Mouse (Mus musculus): ENCODE data around the gene Dcps. TPM values are rescaled to one million over a fixed set of nuclear protein-coding genes. Genes with fewer than 3 reads are reported as not detected.
A peak's percentile ranks its signal among the peaks of the same experiment; 100 is the strongest.

Dcps gene
- polyA plus RNA-seq, 1 experiment from 2014 or later, result 104 TPM

- WGBS, result 90% methylated on average over 10 of the region's 10 CpGs
- DNase-seq (ENCODE audit: low spot score) (no peak), ATAC-seq (replicated peaks; ENCODE audit: low FRiP score) (no peak)
- Histone ChIP-seq H3K27ac (ENCODE audit: low read depth, low read length) (no peak overlapping the region), H3K4me1 (replicated peaks; ENCODE audit: control insufficient read depth, insufficient read depth, low read length) (no peaks in the 10 kb centered on the region), H3K36me3 (ENCODE audit: control insufficient read depth, insufficient read depth, low read length) (no peaks in the 10 kb centered on the region), H3K9ac (ENCODE audit: low read length) (no peak overlapping the region), H3K4me2 (ENCODE audit: low read depth, low read length, severe bottlenecking) (no peak overlapping the region), H3K27me3 (ENCODE audit: control insufficient read depth, insufficient read depth, low read length) (no peaks in the 10 kb centered on the region), H3K9me3 (ENCODE audit: control insufficient read depth, low read length) (no peaks in the 10 kb centered on the region), H3K4me3 (ENCODE audit: low read depth, low read length) (no peak overlapping the region)
Measured at GRCm38 (mm10) chr9:35187351-35187903, 11.6 kb upstream of the Dcps start.

GRCm38 (mm10) chr9:35186430-35186829 is 10.6 kb upstream of the Dcps start:
- no peaks in the 10 kb centered on the region for H3K4me1 ChIP-seq (replicated peaks; ENCODE audit: control insufficient read depth, insufficient read depth, low read length)
- H3K9ac ChIP-seq (ENCODE audit: low read length), result no peak overlapping the region
- ATAC-seq (replicated peaks; ENCODE audit: low FRiP score) (no peak), DNase-seq (ENCODE audit: low spot score) (no peak)
- no peak overlapping the region for H3K4me3 ChIP-seq (ENCODE audit: low read depth, low read length)
- H3K36me3 ChIP-seq (ENCODE audit: control insufficient read depth, insufficient read depth, low read length), result no peaks in the 10 kb centered on the region
- H3K4me2 ChIP-seq (ENCODE audit: low read depth, low read length, severe bottlenecking), result no peak overlapping the region
- H3K27ac ChIP-seq (ENCODE audit: low read depth, low read length), result no peak overlapping the region
- H3K27me3 ChIP-seq (ENCODE audit: control insufficient read depth, insufficient read depth, low read length), result no peaks in the 10 kb centered on the region
- WGBS, result 80% methylated on average over 4 of the region's 4 CpGs
- H3K9me3 ChIP-seq (ENCODE audit: control insufficient read depth, low read length), result no peaks in the 10 kb centered on the region

- no peak overlapping the region for H3K4me3 ChIP-seq (ENCODE audit: low read depth, low read length)
- H3K27me3 ChIP-seq (ENCODE audit: control insufficient read depth, insufficient read depth, low read length), result no peaks in the 10 kb centered on the region
- H3K4me2 ChIP-seq (ENCODE audit: low read depth, low read length, severe bottlenecking), result no peak overlapping the region
- no peaks in the 10 kb centered on the region for H3K9me3 ChIP-seq (ENCODE audit: control insufficient read depth, low read length)
- WGBS, result 72% methylated on average over 5 of the region's 5 CpGs
- no peak overlapping the region for H3K9ac ChIP-seq (ENCODE audit: low read length)
- no peak for DNase-seq (ENCODE audit: low spot score)
- no peak for ATAC-seq (replicated peaks; ENCODE audit: low FRiP score)
- H3K27ac ChIP-seq (ENCODE audit: low read depth, low read length), result no peak overlapping the region
- H3K36me3 ChIP-seq (ENCODE audit: control insufficient read depth, insufficient read depth, low read length), result no peaks in the 10 kb centered on the region
- H3K4me1 ChIP-seq (replicated peaks; ENCODE audit: control insufficient read depth, insufficient read depth, low read length), result no peaks in the 10 kb centered on the region
Measured at GRCm38 (mm10) chr9:35183359-35183758, 7.5 kb upstream of the Dcps start.

- no peak overlapping the region for H3K4me3 ChIP-seq (ENCODE audit: low read depth, low read length)
- no peak overlapping the region for H3K9ac ChIP-seq (ENCODE audit: low read length)
- H3K4me1 ChIP-seq (replicated peaks; ENCODE audit: control insufficient read depth, insufficient read depth, low read length), result no peaks in the 10 kb centered on the region
- H3K4me2 ChIP-seq (ENCODE audit: low read depth, low read length, severe bottlenecking), result no peak overlapping the region
- DNase-seq (ENCODE audit: low spot score) (no peak), ATAC-seq (replicated peaks; ENCODE audit: low FRiP score) (no peak)
- H3K27me3 ChIP-seq (ENCODE audit: control insufficient read depth, insufficient read depth, low read length), result no peaks in the 10 kb centered on the region
- WGBS, result 86% methylated on average over 2 of the region's 2 CpGs
- H3K9me3 ChIP-seq (ENCODE audit: control insufficient read depth, low read length), result no peaks in the 10 kb centered on the region
- no peaks in the 10 kb centered on the region for H3K36me3 ChIP-seq (ENCODE audit: control insufficient read depth, insufficient read depth, low read length)
- H3K27ac ChIP-seq (ENCODE audit: low read depth, low read length), result no peak overlapping the region
Measured at GRCm38 (mm10) chr9:35182832-35183231, 7.0 kb upstream of the Dcps start.

- Histone ChIP-seq H3K27me3 (ENCODE audit: control insufficient read depth, insufficient read depth, low read length) (no peaks in the 10 kb centered on the region), H3K9me3 (ENCODE audit: control insufficient read depth, low read length) (no peaks in the 10 kb centered on the region), H3K4me2 (ENCODE audit: low read depth, low read length, severe bottlenecking) (peak overlapping the region; percentile 57), H3K4me1 (replicated peaks; ENCODE audit: control insufficient read depth, insufficient read depth, low read length) (no peaks in the 10 kb centered on the region), H3K27ac (ENCODE audit: low read depth, low read length) (no peak overlapping the region), H3K36me3 (ENCODE audit: control insufficient read depth, insufficient read depth, low read length) (no peaks in the 10 kb centered on the region), H3K9ac (ENCODE audit: low read length) (peak overlapping the region; percentile 44; the same call in 1 of the 2 replicates), H3K4me3 (ENCODE audit: low read depth, low read length) (peak overlapping the region; percentile 59)
- ATAC-seq (replicated peaks; ENCODE audit: low FRiP score), result peak; percentile 40
- DNase-seq (ENCODE audit: low spot score), result no peak
- 48% methylated on average over 14 of the region's 14 CpGs for WGBS
Measured at GRCm38 (mm10) chr9:35176124-35176659, 331 bp upstream of the Dcps start.

- H3K27me3 ChIP-seq (ENCODE audit: control insufficient read depth, insufficient read depth, low read length), result no peaks in the 10 kb centered on the region
- H3K36me3 ChIP-seq (ENCODE audit: control insufficient read depth, insufficient read depth, low read length), result no peaks in the 10 kb centered on the region; the same call in 1 of the 2 replicates
- no peak overlapping the region for H3K9ac ChIP-seq (ENCODE audit: low read length)
- no peak overlapping the region for H3K4me3 ChIP-seq (ENCODE audit: low read depth, low read length)
- no peak for DNase-seq (ENCODE audit: low spot score)
- no peak overlapping the region for H3K4me2 ChIP-seq (ENCODE audit: low read depth, low read length, severe bottlenecking)
- no peak for ATAC-seq (replicated peaks; ENCODE audit: low FRiP score)
- no peaks in the 10 kb centered on the region for H3K9me3 ChIP-seq (ENCODE audit: control insufficient read depth, low read length)
- no peaks in the 10 kb centered on the region for H3K4me1 ChIP-seq (replicated peaks; ENCODE audit: control insufficient read depth, insufficient read depth, low read length)
- WGBS, result 94% methylated on average over 1 of the region's 1 CpGs
- H3K27ac ChIP-seq (ENCODE audit: low read depth, low read length), result no peak overlapping the region
Measured at GRCm38 (mm10) chr9:35173331-35173730, 2.5 kb downstream of the Dcps start.

- H3K36me3 ChIP-seq (ENCODE audit: control insufficient read depth, insufficient read depth, low read length), result no peaks in the 10 kb centered on the region; the same call in 1 of the 2 replicates
- no peak overlapping the region for H3K27ac ChIP-seq (ENCODE audit: low read depth, low read length)
- H3K27me3 ChIP-seq (ENCODE audit: control insufficient read depth, insufficient read depth, low read length), result no peaks in the 10 kb centered on the region
- no peak overlapping the region for H3K9ac ChIP-seq (ENCODE audit: low read length)
- ATAC-seq (replicated peaks; ENCODE audit: low FRiP score) (no peak), DNase-seq (ENCODE audit: low spot score) (no peak)
- H3K4me2 ChIP-seq (ENCODE audit: low read depth, low read length, severe bottlenecking), result no peak overlapping the region
- H3K4me1 ChIP-seq (replicated peaks; ENCODE audit: control insufficient read depth, insufficient read depth, low read length), result peaks cover 10% of the 10 kb centered on the region; the same call in 1 of the 2 replicates
- no peak overlapping the region for H3K4me3 ChIP-seq (ENCODE audit: low read depth, low read length)
- 91% methylated on average over 7 of the region's 7 CpGs for WGBS
- no peaks in the 10 kb centered on the region for H3K9me3 ChIP-seq (ENCODE audit: control insufficient read depth, low read length)
Measured at GRCm38 (mm10) chr9:35170071-35170470, 5.8 kb downstream of the Dcps start.

GRCm38 (mm10) chr9:35166798-35167635 is 8.8 kb downstream of the Dcps start:
- Histone ChIP-seq H3K27me3 (ENCODE audit: control insufficient read depth, insufficient read depth, low read length) (no peaks in the 10 kb centered on the region), H3K9ac (ENCODE audit: low read length) (no peak overlapping the region), H3K4me2 (ENCODE audit: low read depth, low read length, severe bottlenecking) (peak overlapping the region; percentile 3; the same call in 1 of the 2 replicates), H3K27ac (ENCODE audit: low read depth, low read length) (peak overlapping the region; percentile 72), H3K4me3 (ENCODE audit: low read depth, low read length) (no peak overlapping the region), H3K36me3 (ENCODE audit: control insufficient read depth, insufficient read depth, low read length) (no peaks in the 10 kb centered on the region; the same call in 1 of the 2 replicates), H3K4me1 (replicated peaks; ENCODE audit: control insufficient read depth, insufficient read depth, low read length) (peaks cover 10% of the 10 kb centered on the region; the same call in 1 of the 2 replicates), H3K9me3 (ENCODE audit: control insufficient read depth, low read length) (no peaks in the 10 kb centered on the region)
- WGBS, result 11% methylated on average over 9 of the region's 9 CpGs
- peak; percentile 88 for ATAC-seq (replicated peaks; ENCODE audit: low FRiP score)
- DNase-seq (ENCODE audit: low spot score), result peak; percentile 51

Data from forebrain, embryonic 11.5 days (tissue).